Mouse (Mus musculus) liver, embryonic 12.5 days (tissue): ENCODE data around the gene Negr1. TPM values are rescaled to one million over a fixed set of nuclear protein-coding genes. Genes with fewer than 3 reads are reported as not detected.

Experiments used
- ATAC-seq: fragments of 200-750 bp; cut with Nextera tagmentation; 2 replicates; pipeline ENCODE4 v1.8.0; 2017; ENCODE audit warnings: moderate number of reproducible peaks, mild to moderate bottlenecking, moderate library complexity
- H3K27ac ChIP-seq: fragments of 300-500 bp; sonication (generic); 2 replicates; pipeline ENCODE4 v1.5.1; 2016; ENCODE audit warnings: mild to moderate bottlenecking
- H3K27me3 ChIP-seq: fragments of 300-500 bp; sonication (generic); replicated peaks from 2 replicates; pipeline ENCODE4 v1.6.1; 2016; ENCODE audit warnings: mild to moderate bottlenecking, moderate library complexity
- H3K36me3 ChIP-seq: fragments of 300-500 bp; sonication (generic); 2 replicates; pipeline ENCODE4 v1.6.1; 2016; ENCODE audit warnings: mild to moderate bottlenecking, moderate library complexity
- H3K4me1 ChIP-seq: fragments of 300-500 bp; sonication (generic); 2 replicates; pipeline ENCODE4 v1.6.1; 2016
- H3K4me2 ChIP-seq: fragments of 300-500 bp; sonication (generic); 2 replicates; pipeline ENCODE4 v1.6.1; 2016; ENCODE audit warnings: mild to moderate bottlenecking, moderate library complexity
- H3K4me3 ChIP-seq: fragments of 300-500 bp; sonication (generic); 2 replicates; pipeline ENCODE4 v1.5.1; 2016; ENCODE audit warnings: mild to moderate bottlenecking, moderate library complexity
- H3K9ac ChIP-seq: fragments of 300-500 bp; sonication (generic); 2 replicates; pipeline ENCODE4 v1.6.1; 2016; ENCODE audit warnings: mild to moderate bottlenecking, moderate library complexity
- H3K9me3 ChIP-seq: fragments of 300-500 bp; sonication (generic); replicated peaks from 2 replicates; pipeline ENCODE4 v1.6.1; 2016; ENCODE audit warnings: mild to moderate bottlenecking, moderate library complexity
- WGBS: fragments of 180-500 bp; shearing (Covaris S2); methylation state at CpG from one replicate; pipeline ENCODE4 v1.1.7; 2016; ENCODE audit not compliant: insufficient replicate concordance; 5-methylcytosine and 5-hydroxymethylcytosine counted together
- polyA plus RNA-seq: library from polyadenylated mRNA; unstranded; fragments of >200 nt; fragmentation: Nextera tagmentation; extraction: Ambion mirVana; gene quantifications from 2 replicates; pipeline ENCODE4 v1.2.1, GENCODE M21; 2016

Gene Negr1
- polyA plus RNA-seq, 1 experiment from 2014 or later = 0.29 TPM

DNA sequence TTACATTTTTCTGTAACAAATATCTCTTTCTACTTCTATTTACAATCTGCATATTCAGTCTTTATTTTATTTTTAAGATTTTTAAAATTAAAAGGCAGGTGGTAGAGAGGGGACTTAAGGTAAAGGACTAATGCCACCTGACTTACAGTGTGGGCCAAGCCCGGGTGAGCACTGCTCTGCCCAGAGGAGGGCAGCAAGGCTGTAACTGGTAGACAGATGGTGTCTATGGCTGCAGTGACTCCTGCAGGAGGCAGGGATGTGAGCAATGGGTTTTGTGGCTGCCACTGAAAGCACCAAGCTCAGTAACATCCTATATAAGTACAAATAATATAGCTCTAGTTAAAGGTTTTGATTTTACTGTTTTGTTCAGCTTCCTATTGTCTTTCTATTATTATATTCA lies 210.5 kb downstream of the Negr1 start:
- Histone ChIP-seq H3K4me1 (no peaks in the 10 kb centered on the region), H3K9me3 (no peaks in the 10 kb centered on the region), H3K9ac (no peak overlapping the region), H3K4me3 (no peak overlapping the region), H3K36me3 (no peaks in the 10 kb centered on the region), H3K27me3 (no peaks in the 10 kb centered on the region), H3K27ac (no peak overlapping the region), H3K4me2 (no peak overlapping the region)
- ATAC-seq = no peak
- WGBS = 48% methylated on average over 1 of the region's 1 CpGs

DNA sequence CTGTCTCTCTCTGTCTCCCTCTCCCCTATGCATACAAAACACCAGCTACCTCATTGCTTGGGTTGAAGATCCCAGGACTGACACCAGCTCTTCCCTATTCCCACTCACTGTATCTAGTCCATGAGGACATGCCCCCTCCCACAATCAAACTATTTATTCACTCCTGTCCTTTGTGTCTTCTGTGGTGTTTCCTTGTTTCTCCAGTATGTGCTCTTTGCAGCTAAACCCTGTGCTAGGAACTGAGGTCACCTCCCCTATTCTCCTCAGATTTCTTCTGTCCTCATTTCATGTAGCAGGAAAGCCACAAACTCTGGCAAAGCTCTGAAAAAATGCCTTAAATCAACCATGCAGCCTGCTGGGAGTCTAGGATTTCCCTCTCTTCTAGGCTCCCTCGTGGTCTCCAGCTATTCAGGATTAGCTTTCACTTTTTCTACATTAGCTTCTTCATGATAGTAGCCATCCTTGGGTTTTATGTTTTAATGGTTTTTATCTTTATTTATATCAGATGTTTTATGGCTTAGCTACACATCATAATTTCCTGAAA lies 222.8 kb downstream of the Negr1 start:
- no peaks in the 10 kb centered on the region for H3K27me3 ChIP-seq
- H3K4me3 ChIP-seq = no peak overlapping the region
- WGBS = 37% methylated on average over 1 of the region's 1 CpGs

DNA sequence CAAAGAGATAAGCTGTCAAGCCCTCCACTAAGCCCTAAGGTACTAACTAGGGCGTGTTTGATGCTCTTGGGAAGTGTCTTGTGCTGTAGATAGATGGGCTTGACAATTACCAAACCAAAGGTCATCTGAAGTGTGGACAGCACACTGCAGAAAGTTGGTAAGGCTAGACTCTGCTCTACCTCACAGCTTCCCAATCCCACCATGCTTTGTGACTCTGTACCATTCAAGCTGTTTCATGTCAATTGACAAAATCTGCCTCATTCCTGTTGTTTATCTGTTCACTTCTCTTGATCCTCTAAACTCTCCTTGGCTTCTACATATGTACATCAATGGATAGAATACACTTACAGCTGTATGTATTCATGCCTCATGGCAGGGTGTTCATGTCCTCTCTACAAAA lies 224.8 kb downstream of the Negr1 start:
- H3K27ac ChIP-seq = no peak overlapping the region
- ATAC-seq = no peak
- WGBS = 10% methylated on average over 1 of the region's 1 CpGs

More for the DNA sequence above, 222.8 kb downstream of the Negr1 start:
- Histone ChIP-seq H3K4me2 (no peak overlapping the region), H3K4me1 (no peaks in the 10 kb centered on the region), H3K9ac (no peak overlapping the region), H3K27ac (no peak overlapping the region), H3K9me3 (no peaks in the 10 kb centered on the region), H3K36me3 (no peaks in the 10 kb centered on the region)
- ATAC-seq = no peak

DNA sequence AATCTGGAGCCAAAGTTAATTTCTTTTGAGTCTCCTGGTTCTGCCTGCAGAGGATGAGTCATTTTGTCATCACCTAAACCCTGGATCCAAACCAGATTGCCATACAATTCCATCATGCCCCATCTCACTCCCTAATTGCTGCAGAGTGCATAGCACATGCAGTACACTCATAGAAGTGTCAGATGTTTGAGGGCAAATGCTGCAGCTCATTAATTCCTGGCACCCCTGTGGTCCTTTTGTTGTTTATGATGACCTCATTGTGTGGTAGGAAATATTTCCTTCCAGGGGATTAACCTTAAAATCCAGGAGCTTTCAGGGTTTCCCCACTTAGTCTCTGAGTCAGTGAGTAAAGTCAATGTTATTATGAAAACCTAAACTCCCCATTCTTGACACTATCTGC lies 229.6 kb downstream of the Negr1 start:
- no peak overlapping the region for H3K4me3 ChIP-seq
- no peaks in the 10 kb centered on the region for H3K36me3 ChIP-seq
- no peak for ATAC-seq
- H3K9me3 ChIP-seq = no peaks in the 10 kb centered on the region
- H3K4me1 ChIP-seq = no peaks in the 10 kb centered on the region
- no peaks in the 10 kb centered on the region for H3K27me3 ChIP-seq
- H3K4me2 ChIP-seq = no peak overlapping the region
- H3K9ac ChIP-seq = no peak overlapping the region
- no peak overlapping the region for H3K27ac ChIP-seq

More for the DNA sequence above, 224.8 kb downstream of the Negr1 start:
- no peaks in the 10 kb centered on the region for H3K9me3 ChIP-seq
- no peak overlapping the region for H3K4me2 ChIP-seq
- no peak overlapping the region for H3K9ac ChIP-seq
- H3K4me3 ChIP-seq = no peak overlapping the region
- no peaks in the 10 kb centered on the region for H3K4me1 ChIP-seq
- no peaks in the 10 kb centered on the region for H3K36me3 ChIP-seq
- H3K27me3 ChIP-seq = no peaks in the 10 kb centered on the region

DNA sequence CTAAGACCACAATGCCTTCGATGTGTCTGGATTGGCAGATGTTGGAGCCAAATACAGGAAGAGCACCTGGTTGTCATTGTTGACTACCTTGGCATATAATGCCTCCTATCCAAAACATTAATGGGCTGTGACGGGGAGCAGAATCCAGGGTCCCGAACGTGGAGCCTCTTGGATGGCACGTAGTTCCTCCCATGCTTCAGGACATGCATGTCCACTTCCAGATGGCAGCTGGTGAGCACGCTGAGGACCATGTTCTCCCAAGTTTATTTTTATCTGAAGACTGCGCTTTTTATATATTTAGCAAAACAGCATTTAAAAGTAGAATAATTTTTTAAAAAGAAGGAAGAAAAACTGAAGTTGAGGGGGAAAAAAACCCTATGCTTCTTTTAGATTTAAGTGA lies 231.1 kb downstream of the Negr1 start:
- WGBS = 71% methylated on average over 7 of the region's 7 CpGs
- Histone ChIP-seq H3K36me3 (no peaks in the 10 kb centered on the region), H3K4me1 (no peaks in the 10 kb centered on the region), H3K4me3 (no peak overlapping the region), H3K27ac (no peak overlapping the region), H3K4me2 (no peak overlapping the region), H3K9me3 (no peaks in the 10 kb centered on the region), H3K27me3 (no peaks in the 10 kb centered on the region), H3K9ac (no peak overlapping the region)
- ATAC-seq = no peak

DNA sequence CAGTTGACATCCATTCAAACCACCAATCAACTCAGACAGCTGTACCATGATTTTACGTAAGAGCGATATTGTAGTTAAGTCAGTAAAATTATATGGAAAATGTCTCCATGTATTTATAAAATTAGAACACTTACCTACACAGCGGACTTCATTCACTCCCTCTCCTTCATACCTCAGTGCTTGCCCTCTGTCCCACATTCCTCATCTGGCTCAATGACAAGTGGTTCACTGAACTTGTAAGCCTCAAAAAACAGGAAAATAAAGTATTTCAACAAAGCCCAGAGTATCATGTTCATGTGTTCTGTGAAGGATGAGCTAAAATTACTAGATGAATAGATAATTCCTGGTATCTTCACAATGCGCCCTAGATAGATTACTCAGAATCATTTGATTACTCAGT lies 232.5 kb downstream of the Negr1 start:
- no peaks in the 10 kb centered on the region for H3K4me1 ChIP-seq
- H3K36me3 ChIP-seq = no peaks in the 10 kb centered on the region
- WGBS = 81% methylated on average over 4 of the region's 4 CpGs
- no peak overlapping the region for H3K9ac ChIP-seq
- H3K9me3 ChIP-seq = no peaks in the 10 kb centered on the region
- no peaks in the 10 kb centered on the region for H3K27me3 ChIP-seq
- no peak overlapping the region for H3K4me2 ChIP-seq
- no peak overlapping the region for H3K4me3 ChIP-seq
- ATAC-seq = no peak
- H3K27ac ChIP-seq = no peak overlapping the region

DNA sequence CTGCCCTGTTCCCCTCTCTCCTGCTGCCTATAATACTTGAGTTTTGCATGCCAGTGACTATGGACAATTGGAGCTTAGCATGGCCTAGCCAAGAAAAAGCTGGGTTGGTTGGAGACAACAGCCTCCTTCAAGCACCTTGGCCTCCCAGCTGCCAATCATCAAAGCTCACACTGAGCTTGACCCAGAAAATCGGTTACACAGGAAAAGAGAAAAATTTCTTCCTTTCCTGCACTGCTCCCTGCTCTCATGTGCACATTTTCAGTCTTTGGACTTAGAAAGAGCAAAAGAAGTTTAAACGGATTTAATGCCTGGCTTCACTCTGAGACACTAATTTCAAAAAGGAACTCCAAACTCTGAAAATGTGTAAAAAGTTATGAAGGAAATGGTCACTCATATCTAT lies 233.0 kb downstream of the Negr1 start:
- no peak overlapping the region for H3K9ac ChIP-seq
- no peaks in the 10 kb centered on the region for H3K4me1 ChIP-seq
- H3K27ac ChIP-seq = no peak overlapping the region
- no peak overlapping the region for H3K4me3 ChIP-seq
- 51% methylated on average over 2 of the region's 2 CpGs for WGBS
- no peaks in the 10 kb centered on the region for H3K36me3 ChIP-seq
- H3K27me3 ChIP-seq = no peaks in the 10 kb centered on the region
- no peak overlapping the region for H3K4me2 ChIP-seq
- H3K9me3 ChIP-seq = no peaks in the 10 kb centered on the region
- no peak for ATAC-seq

DNA sequence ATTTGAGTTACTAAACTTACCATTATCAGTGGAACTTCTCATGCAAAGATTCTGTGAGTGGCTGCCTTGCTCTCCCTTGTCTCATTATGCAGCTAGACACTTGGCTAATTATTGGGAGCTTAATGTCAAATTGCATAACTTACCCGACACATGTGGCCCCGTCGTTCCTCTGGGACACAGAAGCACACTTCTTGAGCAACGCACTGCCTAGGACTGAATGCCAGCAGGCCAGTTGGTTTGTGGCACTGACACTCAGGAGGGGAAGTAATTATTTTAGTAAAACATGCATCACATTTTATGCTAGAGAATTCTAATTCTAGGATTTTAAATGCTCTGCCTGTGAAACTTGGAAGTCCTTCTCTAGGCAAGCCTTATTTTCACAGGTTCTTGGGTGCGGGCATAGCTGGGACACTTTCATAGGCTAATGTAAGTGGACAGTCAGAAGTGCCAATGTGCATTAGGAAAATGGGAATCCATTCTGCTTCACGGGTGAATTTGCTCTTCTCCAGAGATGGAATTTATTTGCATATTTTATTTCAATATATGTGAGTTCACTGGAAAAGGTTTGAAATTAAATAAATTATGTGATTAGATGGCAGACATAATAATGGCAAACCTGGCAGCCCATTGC lies 234.6 kb downstream of the Negr1 start:
- Histone ChIP-seq H3K4me1 (no peaks in the 10 kb centered on the region), H3K4me3 (no peak overlapping the region), H3K27me3 (no peaks in the 10 kb centered on the region), H3K9ac (no peak overlapping the region), H3K9me3 (no peaks in the 10 kb centered on the region), H3K4me2 (no peak overlapping the region), H3K27ac (no peak overlapping the region), H3K36me3 (no peaks in the 10 kb centered on the region)
- ATAC-seq = no peak
- 78% methylated on average over 6 of the region's 6 CpGs for WGBS

DNA sequence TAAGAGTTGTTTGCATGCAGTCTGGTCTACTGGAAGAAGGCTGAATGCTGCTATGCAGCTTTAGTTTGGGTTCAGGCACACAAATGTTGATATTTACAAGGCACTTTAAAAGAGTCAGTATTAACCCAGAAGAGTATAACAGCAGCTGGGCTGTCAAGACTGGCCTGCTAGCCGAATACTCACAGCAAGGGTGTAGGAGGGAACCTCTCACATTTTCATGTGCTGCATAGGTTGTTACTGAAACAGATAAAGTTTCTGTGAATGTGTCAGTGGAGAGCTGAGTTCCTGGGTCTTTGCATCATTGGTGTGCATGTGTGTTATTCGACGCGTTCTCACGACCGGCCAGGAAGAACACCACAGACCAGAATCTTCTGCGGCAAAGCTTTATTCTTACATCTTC lies 237.6 kb downstream of the Negr1 start:
- 91% methylated on average over 7 of the region's 7 CpGs for WGBS
- Histone ChIP-seq H3K27ac (no peak overlapping the region), H3K9ac (no peak overlapping the region), H3K27me3 (no peaks in the 10 kb centered on the region), H3K4me3 (no peak overlapping the region), H3K4me1 (no peaks in the 10 kb centered on the region), H3K4me2 (no peak overlapping the region), H3K9me3 (no peaks in the 10 kb centered on the region), H3K36me3 (no peaks in the 10 kb centered on the region)
- ATAC-seq = no peak

DNA sequence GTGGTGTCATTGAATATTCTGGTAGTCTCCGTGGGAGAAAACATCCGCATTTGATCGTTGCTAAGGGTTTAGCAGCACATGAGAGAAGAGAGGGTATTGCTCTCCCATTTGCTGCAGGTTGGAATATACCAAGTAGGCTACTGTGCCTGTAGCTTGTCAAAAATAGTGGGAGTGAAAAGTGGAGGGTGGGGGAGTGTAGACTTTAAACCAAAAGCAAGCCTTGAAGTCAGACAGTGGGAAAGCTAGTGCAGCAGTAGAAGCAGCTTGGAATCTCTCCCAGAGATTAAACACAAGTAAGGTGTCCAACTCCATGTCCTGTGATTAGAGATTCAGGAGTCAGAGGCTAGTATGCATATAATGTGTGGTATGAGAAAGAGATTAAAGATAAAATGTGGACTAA lies 248.2 kb downstream of the Negr1 start:
- 81% methylated on average over 3 of the region's 3 CpGs for WGBS

DNA sequence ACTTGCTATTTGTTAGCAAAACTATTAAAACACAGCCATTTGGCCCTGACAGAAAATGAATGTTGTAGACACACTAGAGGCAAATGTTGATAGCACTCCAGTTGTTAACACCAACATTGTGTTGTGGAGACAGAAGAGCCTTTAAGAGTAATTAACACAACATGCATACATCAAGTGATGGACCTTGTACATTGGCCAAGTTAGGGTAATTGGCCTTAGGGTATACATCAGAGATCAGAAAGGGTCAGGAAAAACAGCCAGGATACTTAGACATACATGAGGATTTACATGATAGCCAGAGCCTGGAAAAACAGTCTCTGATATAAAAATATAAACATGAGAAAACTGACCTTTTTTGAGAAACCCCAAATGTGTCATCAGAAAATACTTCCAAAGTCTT lies 255.3 kb downstream of the Negr1 start:
- no peak overlapping the region for H3K4me2 ChIP-seq
- H3K27me3 ChIP-seq = no peaks in the 10 kb centered on the region
- H3K9me3 ChIP-seq = no peaks in the 10 kb centered on the region

More for the DNA sequence above, 248.2 kb downstream of the Negr1 start:
- Histone ChIP-seq H3K4me3 (no peak overlapping the region), H3K4me1 (no peaks in the 10 kb centered on the region), H3K9me3 (no peaks in the 10 kb centered on the region), H3K27me3 (no peaks in the 10 kb centered on the region), H3K4me2 (no peak overlapping the region), H3K27ac (no peak overlapping the region), H3K9ac (no peak overlapping the region), H3K36me3 (no peaks in the 10 kb centered on the region)
- no peak for ATAC-seq

DNA sequence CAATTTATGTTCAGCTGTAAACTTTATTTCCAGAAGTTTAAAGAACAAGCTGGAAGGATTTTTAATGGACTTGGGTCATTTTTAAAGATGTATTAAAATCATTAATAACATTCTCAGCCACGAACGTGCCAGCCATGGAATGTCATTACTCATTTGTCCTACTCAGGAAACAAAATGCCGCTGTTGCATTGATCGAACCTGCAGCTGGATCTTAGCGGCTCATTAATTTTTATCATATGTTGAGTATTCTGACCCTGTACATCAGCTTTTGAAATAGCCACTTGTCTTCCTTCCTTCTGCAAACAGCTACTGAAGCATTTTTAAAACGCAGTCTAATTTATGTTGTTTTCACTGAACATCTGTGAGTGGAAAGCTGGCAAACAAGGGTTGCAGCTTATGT lies 255.9 kb downstream of the Negr1 start:
- Histone ChIP-seq H3K9me3 (no peaks in the 10 kb centered on the region), H3K9ac (no peak overlapping the region), H3K4me2 (no peak overlapping the region), H3K4me1 (no peaks in the 10 kb centered on the region), H3K27ac (no peak overlapping the region), H3K36me3 (no peaks in the 10 kb centered on the region), H3K4me3 (no peak overlapping the region), H3K27me3 (no peaks in the 10 kb centered on the region)
- no peak for ATAC-seq
- 60% methylated on average over 6 of the region's 6 CpGs for WGBS

More for the DNA sequence above, 255.3 kb downstream of the Negr1 start:
- Histone ChIP-seq H3K4me3 (no peak overlapping the region), H3K4me1 (no peaks in the 10 kb centered on the region), H3K9ac (no peak overlapping the region), H3K27ac (no peak overlapping the region), H3K36me3 (no peaks in the 10 kb centered on the region)
- ATAC-seq = no peak

DNA sequence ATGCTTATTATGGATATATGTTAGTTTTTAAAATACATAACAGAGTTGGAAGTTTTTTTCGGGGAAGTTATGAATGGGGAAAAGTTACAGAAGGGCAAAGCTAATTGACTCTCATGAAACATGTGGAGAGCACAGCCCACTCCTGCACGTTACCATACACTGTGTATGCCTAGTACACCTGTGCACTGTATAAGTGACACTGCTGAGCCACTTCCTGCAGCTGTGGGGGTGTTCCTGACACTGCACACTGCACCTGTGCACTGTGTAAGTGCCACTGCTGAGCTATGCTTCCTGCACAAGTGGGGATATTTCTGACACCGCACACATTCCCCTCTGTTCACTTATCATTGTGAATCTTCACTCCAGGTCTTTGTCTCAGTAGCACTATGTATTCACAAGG lies 261.4 kb downstream of the Negr1 start:
- no peak overlapping the region for H3K4me2 ChIP-seq
- ATAC-seq = no peak
- 65% methylated on average over 3 of the region's 3 CpGs for WGBS

More for the DNA sequence above, 261.4 kb downstream of the Negr1 start:
- no peaks in the 10 kb centered on the region for H3K4me1 ChIP-seq
- no peaks in the 10 kb centered on the region for H3K27me3 ChIP-seq
- no peaks in the 10 kb centered on the region for H3K36me3 ChIP-seq
- no peak overlapping the region for H3K4me3 ChIP-seq
- H3K27ac ChIP-seq = no peak overlapping the region
- H3K9me3 ChIP-seq = no peaks in the 10 kb centered on the region
- no peak overlapping the region for H3K9ac ChIP-seq
